Mouse (Mus musculus) left cerebral cortex, adult 2 months (tissue): Measurements from ENCODE around the gene Slc4a1. TPM values are rescaled to one million over a fixed set of nuclear protein-coding genes. Genes with fewer than 3 reads are reported as not detected.

Experiments used
- DNase-seq, 2 experiments: peaks; one replicate each; pipeline ENCODE4 v3.0.0; 2021 to 2022; ENCODE audit warnings: low spot score in 2 of 2, mixed read lengths in 1 of 2; ENCODE audit errors: extremely low spot score in 1 of 2
- H3K27ac ChIP-seq: fragments of 200-600 bp; 2 replicates; pipeline ENCODE4 v1.8.1; 2022
- H3K4me3 ChIP-seq: fragments of 200-600 bp; 2 replicates; pipeline ENCODE4 v1.8.1; 2022
- CTCF ChIP-seq: fragments of 200-600 bp; IDR thresholded peaks from 2 replicates; pipeline ENCODE4 v1.8.1; 2022; ENCODE audit warnings: antibody characterized with exemption, mild to moderate bottlenecking, moderate library complexity
- intact Hi-C: fragments of 180-260 bp; cut with DNase I; formaldehyde crosslinking; loops from one replicate; pipeline ENCODE4 v1.15.1; 2025
- total RNA-seq, 2 experiments: library from RNA; stranded (reverse); gene quantifications; 2 replicates each; pipeline ENCODE4 v1.2.3; 2021

The Slc4a1 gene
- total RNA-seq, 2 experiments from 2014 or later, result 0.16 to 0.43 TPM

DNA sequence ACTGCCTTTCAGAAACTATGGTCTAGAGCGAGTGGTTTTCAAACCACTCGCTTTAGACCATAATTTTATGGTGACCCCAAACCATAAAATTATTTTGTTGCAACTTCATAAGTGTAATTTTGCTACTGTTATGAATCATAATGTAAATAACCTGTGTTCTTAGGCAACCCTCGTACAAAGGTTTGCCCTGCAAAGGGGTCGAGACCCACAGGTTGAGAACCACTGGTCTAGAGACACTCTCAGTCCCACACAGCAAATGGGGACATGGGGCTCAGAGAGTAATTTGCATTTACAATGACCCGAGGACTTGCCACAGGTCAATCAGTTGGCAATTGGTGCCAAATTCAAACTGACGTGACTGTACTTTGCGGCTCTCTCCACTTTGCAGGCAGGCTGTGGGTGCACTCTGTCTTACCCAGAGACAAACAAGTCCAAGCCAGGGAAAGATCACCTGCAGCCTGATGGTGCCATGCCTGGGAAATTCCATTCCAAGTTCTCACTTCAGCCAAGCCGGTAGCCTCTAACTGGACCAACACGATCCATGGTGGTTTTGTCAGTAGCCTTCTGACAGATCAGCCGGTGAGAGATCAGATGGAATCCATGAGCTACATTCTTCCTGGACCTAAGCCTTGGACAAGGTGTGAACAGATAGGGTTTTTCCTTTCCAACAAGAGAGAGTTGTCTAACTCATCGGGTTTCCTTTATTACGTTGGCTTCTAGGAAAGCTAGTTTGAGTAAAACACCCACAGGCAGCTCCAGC is 6.1 kb upstream of the Slc4a1 start:
- no peak for DNase-seq
- no peak for TF ChIP-seq CTCF
- intact Hi-C loops, result no loop called here

GRCm38 (mm10) chr11:102370285-102370684 is 4.3 kb upstream of the Slc4a1 start:
- Histone ChIP-seq H3K4me3 (no peak overlapping the region), H3K27ac (no peak overlapping the region)
- DNase-seq, result no peak
- intact Hi-C loops, result loop anchor here (1.0 kb wide), 1 partner anchor 26 kb away; no protein-coding TSS in a partner anchor
- no peak for TF ChIP-seq CTCF

More for the DNA sequence above, 6.1 kb upstream of the Slc4a1 start:
- Histone ChIP-seq H3K4me3 (no peak overlapping the region), H3K27ac (no peak overlapping the region)

DNA sequence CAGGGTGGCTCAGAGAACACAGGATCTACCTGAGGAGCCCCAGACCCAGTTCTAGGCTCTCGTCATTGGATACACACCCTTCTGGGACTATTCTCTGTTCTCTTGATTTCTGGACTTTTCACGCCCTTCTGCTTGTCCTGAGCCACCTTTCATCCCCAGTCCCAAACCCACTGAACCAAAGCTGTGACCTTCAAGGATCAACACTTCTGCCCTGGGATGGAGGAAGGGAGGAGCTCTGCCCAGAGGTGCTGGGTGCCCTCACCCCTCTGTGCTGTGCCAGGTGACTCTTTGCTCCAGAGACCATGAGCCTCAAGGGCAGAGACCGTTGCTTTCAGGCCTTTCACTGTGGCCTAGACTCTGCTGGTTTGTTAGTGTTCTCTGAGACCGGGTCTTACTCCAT is 3.3 kb upstream of the Slc4a1 start:
- no peak for TF ChIP-seq CTCF
- H3K4me3 ChIP-seq, result no peak overlapping the region
- no peak for DNase-seq
- H3K27ac ChIP-seq, result no peak overlapping the region
- intact Hi-C loops, result loop anchor here (10.0 kb wide), 1 partner anchor 244 kb away; no protein-coding TSS in a partner anchor

- no peak for DNase-seq
- TF ChIP-seq CTCF, result no peak
- Histone ChIP-seq H3K27ac (no peak overlapping the region), H3K4me3 (no peak overlapping the region)
- intact Hi-C loops, result loop anchor here (10.0 kb wide), 1 partner anchor 244 kb away; no protein-coding TSS in a partner anchor
Measured at GRCm38 (mm10) chr11:102368347-102368746, 2.3 kb upstream of the Slc4a1 start.

GRCm38 (mm10) chr11:102367504-102368280 is 1.7 kb upstream of the Slc4a1 start:
- no peak for DNase-seq
- intact Hi-C loops, result loop anchor here (10.0 kb wide), 1 partner anchor 243 kb away; no protein-coding TSS in a partner anchor
- Histone ChIP-seq H3K4me3 (no peak overlapping the region), H3K27ac (no peak overlapping the region)
- no peak for TF ChIP-seq CTCF

- TF ChIP-seq CTCF, result no peak
- intact Hi-C loops, result loop anchor here (10.0 kb wide), 1 partner anchor 241 kb away; no protein-coding TSS in a partner anchor
- no peak overlapping the region for H3K27ac ChIP-seq
- DNase-seq, result no peak
- H3K4me3 ChIP-seq, result no peak overlapping the region
Measured at GRCm38 (mm10) chr11:102365699-102366098, 304 bp downstream of the Slc4a1 start.

DNA sequence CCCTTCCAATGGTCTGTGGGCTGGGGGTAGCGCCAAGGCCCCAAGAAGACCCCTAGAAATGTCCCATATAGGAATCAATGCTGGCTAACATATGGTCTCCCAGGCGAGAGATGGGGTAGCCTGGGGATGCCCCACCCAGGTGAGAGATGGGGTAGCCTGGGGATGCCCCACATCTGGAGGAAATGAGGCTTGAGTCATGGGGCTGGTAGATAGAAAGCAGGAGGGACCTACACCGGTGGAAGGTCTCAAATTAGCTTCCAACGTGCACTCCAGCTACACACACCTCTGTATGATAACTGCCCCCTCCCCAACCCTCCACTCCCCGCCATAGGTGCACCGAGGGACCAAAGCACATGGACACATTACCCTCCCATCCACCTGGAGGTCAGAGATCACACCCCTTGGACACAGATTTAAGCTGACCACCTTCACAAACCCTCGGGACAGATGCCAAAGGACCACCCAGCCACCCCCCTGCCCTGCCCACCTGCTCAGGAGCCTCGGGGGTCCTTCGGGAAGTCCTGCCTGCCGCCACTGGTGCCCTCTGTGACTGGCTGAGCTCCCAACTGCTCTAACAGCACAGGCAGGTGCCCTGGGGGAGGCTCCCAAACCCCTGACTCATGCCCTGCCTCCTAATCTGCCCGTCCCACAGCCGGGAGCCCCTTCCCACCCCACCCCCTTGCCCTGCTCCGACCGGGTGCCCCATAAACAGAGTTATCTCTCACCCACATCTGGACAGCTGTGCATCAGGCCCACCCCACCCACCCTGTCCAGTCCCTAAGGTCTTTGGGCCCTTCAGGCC is 1.2 kb downstream of the Slc4a1 start:
- H3K27ac ChIP-seq, result no peak overlapping the region
- H3K4me3 ChIP-seq, result no peak overlapping the region
- DNase-seq, result no peak
- intact Hi-C loops, result loop anchor here (10.0 kb wide), 1 partner anchor 240 kb away; no protein-coding TSS in a partner anchor
- TF ChIP-seq CTCF, result no peak

DNA sequence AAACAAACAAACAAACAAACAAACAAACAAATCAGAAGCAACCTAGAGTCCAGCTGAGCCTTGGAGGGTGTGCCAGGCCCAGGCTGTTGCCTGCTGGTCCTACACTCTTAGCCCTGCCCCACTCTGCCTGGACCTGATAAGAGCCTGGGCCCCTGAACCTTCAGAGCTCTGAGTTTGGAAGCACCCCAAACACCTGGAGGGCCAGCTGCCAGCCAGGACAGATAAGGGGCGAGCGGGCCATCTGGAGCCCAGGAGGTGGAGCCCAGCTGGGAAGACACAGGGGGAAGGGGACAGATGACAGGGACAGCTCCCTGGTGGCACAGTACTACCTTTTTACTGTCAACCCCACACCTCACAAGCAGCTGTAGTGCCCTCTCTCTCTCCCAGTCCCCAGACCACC is 2.4 kb downstream of the Slc4a1 start:
- no peak overlapping the region for H3K27ac ChIP-seq
- no peak overlapping the region for H3K4me3 ChIP-seq
- intact Hi-C loops, result loop anchor here (10.0 kb wide), 1 partner anchor 239 kb away; no protein-coding TSS in a partner anchor
- no peak for TF ChIP-seq CTCF
- DNase-seq, result no peak

DNA sequence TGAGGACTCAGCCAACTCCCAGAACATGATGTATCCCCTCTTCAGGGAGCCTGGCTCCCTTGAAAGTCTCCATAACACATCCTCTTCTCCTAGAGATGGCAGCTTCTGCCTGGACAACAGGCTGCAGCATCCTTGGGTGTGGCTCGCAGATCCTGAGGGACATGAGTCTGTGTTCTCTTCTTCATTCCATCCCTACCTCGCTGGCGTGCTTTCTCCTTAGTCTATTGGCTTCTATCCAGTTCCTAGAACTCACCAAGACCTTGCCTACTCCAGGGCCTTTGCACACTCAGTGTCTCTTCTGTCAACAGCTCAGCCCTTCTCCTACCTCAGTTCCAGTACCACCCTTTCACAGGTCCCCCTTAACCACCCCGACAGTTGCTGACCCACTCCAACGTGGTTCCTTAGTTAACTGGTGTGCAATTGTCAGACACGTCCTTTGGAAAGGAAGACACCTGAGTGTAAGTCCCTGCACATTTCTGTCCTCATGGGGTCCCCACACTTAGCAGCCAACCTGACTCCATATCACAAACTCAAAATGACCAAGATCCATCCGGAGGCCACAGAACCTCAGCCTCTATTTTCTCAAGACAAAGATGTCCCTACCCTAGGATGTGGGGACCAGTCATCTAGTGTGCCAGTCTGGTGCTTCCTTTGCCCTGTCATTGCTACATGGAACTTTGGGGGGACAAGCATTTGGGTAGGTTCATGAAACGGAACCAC is 4.1 kb downstream of the Slc4a1 start:
- Histone ChIP-seq H3K4me3 (no peak overlapping the region), H3K27ac (no peak overlapping the region)
- intact Hi-C loops, result loop anchor here (10.0 kb wide), 1 partner anchor 237 kb away; no protein-coding TSS in a partner anchor
- no peak for TF ChIP-seq CTCF
- no peak for DNase-seq

- Histone ChIP-seq H3K4me3 (no peak overlapping the region), H3K27ac (no peak overlapping the region)
- intact Hi-C loops, result no loop called here
- no peak for TF ChIP-seq CTCF
- DNase-seq, result no peak
Measured at GRCm38 (mm10) chr11:102358365-102358764, 7.6 kb downstream of the Slc4a1 start.
